In the genomic region with DNA sequence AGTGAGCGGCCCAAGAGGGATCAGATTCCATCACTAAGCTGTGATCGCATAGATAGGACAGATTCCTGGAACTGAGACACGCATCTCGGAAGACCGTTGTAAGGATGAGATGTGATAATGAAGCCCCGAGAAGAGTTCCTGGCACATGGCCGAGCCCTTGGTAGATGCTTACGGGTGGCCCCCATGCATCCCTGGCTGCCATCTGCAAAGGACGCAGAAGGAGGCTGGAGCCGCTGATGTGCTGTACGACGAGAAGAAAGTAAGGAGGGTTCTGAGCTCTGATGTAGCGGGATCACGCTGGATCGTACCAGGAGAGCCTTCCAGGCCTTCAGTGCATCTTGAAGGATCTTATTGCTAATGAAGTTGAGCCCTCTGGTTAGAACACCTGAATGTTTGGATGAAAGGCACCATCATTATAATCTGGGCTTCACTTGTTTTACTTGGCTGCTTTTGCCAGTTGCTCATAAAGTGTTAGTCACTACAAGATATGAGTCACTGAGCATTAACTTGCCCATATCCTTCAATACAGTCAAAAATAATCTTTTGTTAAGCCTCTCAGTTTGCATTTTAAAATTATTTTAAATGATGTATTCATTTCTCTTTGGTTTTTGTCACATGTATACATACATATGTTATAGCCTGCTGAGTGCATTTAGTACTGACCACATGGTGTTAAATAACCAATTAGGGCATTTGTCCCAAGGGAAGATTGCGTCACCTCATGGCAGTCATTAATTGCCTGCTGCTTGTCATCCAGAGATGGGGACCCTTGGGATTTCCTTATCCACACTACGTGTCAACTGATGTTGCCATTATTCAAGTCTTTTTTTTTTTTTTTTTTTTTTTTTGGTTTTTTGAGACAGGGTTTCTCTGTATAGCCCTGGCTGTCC, we compare ENCODE assay signal across 16 mouse cellular contexts.
DNase-seq lines count a peak whose midpoint lies in the region; ATAC-seq and TF ChIP-seq lines count a peak whose summit lies in the region.
"Had no signal": no experiment of that assay in that cellular context is flagged by ENCODE, and none has a peak within 500 bp of the region (broad histone marks: within the 10 kb centered on the region; RNA-seq: fewer than 3 reads in every experiment).

No protein-coding gene starts in this region.

- no peak overlapping the region for H3K4me2 ChIP-seq in heart, embryonic 13.5 days
- H3K4me2 ChIP-seq in kidney, embryonic 14.5 days (replicated peaks; ENCODE audit: low read depth, low read length): no peak overlapping the region
- H3K4me2 ChIP-seq: embryonic facial prominence, embryonic 15.5 days; hindbrain, embryonic 13.5 days; lung, embryonic 14.5 days; midbrain, embryonic 12.5 days had no signal

- H3K9ac ChIP-seq in heart, adult 2 months (ENCODE audit: low read depth, low read length): no peak overlapping the region
- no peak overlapping the region; the same call in 1 of the 2 replicates for H3K9ac ChIP-seq in ES-E14 (ENCODE audit: insufficient read depth, low read depth, low read length, poor library complexity, severe bottlenecking)
- no peak overlapping the region for H3K9ac ChIP-seq in heart, embryonic 13.5 days
- no peak overlapping the region for H3K9ac ChIP-seq in kidney, embryonic 14.5 days (ENCODE audit: low read depth, low read length)
- H3K9ac ChIP-seq: embryonic facial prominence, embryonic 15.5 days; hindbrain, embryonic 13.5 days; lung, embryonic 14.5 days; midbrain, embryonic 12.5 days had no signal

- H3K27ac ChIP-seq in heart, adult 2 months: peak overlapping the region; percentile 14; the same call in 1 of the 2 replicates
- H3K27ac ChIP-seq in ES-E14 (ENCODE audit: insufficient read depth, low read depth, low read length, poor library complexity, severe bottlenecking): no peak overlapping the region
- H3K27ac ChIP-seq in heart, embryonic 13.5 days (replicated peaks): 0 out of 2 replicates have a peak overlapping the region, but pooled peaks have one; percentile 8
- no peak overlapping the region for H3K27ac ChIP-seq in kidney, embryonic 14.5 days (ENCODE audit: low read depth, low read length)
- H3K27ac ChIP-seq: embryonic facial prominence, embryonic 15.5 days; hindbrain, embryonic 13.5 days; layer of hippocampus, adult 2 months; macrophage; midbrain, embryonic 12.5 days had no signal

- 90% methylated on average over 17 of the region's 17 CpGs for WGBS in heart, adult 2 months
- 86% methylated on average over 17 of the region's 17 CpGs for WGBS in heart, embryonic 13.5 days
- 94% methylated on average over 17 of the region's 17 CpGs for WGBS in kidney, embryonic 14.5 days

- no peaks in the 10 kb centered on the region for H3K36me3 ChIP-seq in heart, adult 2 months (ENCODE audit: control insufficient read depth, insufficient read depth, low read length)
- H3K36me3 ChIP-seq in ES-E14 (ENCODE audit: control insufficient read depth, insufficient read depth, low read length, poor library complexity, severe bottlenecking): no peaks in the 10 kb centered on the region
- no peaks in the 10 kb centered on the region for H3K36me3 ChIP-seq in heart, embryonic 13.5 days
- no peaks in the 10 kb centered on the region for H3K36me3 ChIP-seq in kidney, embryonic 14.5 days (ENCODE audit: control insufficient read depth, insufficient read depth, low read length)
- H3K36me3 ChIP-seq: embryonic facial prominence, embryonic 15.5 days; midbrain, embryonic 12.5 days had no signal

- H3K27me3 ChIP-seq in heart, adult 2 months (ENCODE audit: control insufficient read depth, insufficient read depth, low read length): no peaks in the 10 kb centered on the region
- H3K27me3 ChIP-seq in heart, embryonic 13.5 days (replicated peaks): no peaks in the 10 kb centered on the region
- no peaks in the 10 kb centered on the region for H3K27me3 ChIP-seq in kidney, embryonic 14.5 days (ENCODE audit: control insufficient read depth, insufficient read depth, low read length)
- H3K27me3 ChIP-seq: embryonic facial prominence, embryonic 15.5 days; hindbrain, embryonic 13.5 days; Patski had no signal

- no peak for TF ChIP-seq POLR2A in heart, adult 2 months (IDR thresholded peaks at IDR 0.05; ENCODE audit: insufficient read depth, low read depth, low read length)

- in situ Hi-C loops in ES-E14 (cut with MboI; ENCODE audit: low sequenced_read_pairs in 2 of 2, unreplicated experiment in 2 of 2): no loop called here

- H3K79me2 ChIP-seq in heart, adult 2 months (replicated peaks; ENCODE audit: control insufficient read depth, insufficient read depth, low read length): no peaks in the 10 kb centered on the region

- H3K4me1 ChIP-seq in heart, adult 2 months (ENCODE audit: control insufficient read depth, insufficient read depth, low read length): peaks cover 4% of the 10 kb centered on the region; the same call in 1 of the 2 replicates
- peaks cover 2 to 29% of the 10 kb centered on the region in 2 experiments; a peak in 2 of 4 replicates for H3K4me1 ChIP-seq in ES-E14 (ENCODE audit: control insufficient read depth in 2 of 2, insufficient read depth in 2 of 2, low read length in 2 of 2, poor library complexity in 1 of 2)
- H3K4me1 ChIP-seq in heart, embryonic 13.5 days: peaks cover 52% of the 10 kb centered on the region
- peaks cover 8% of the 10 kb centered on the region for H3K4me1 ChIP-seq in kidney, embryonic 14.5 days (ENCODE audit: control insufficient read depth, insufficient read depth, low read length)

- no peak for TF ChIP-seq EP300 in heart, adult 2 months (IDR thresholded peaks at IDR 0.05; ENCODE audit: insufficient read depth, low read depth, low read length)

- no peak for TF ChIP-seq CTCF in heart, adult 2 months (IDR thresholded peaks at IDR 0.05)

- intact Hi-C loops in heart, adult 2 months (cut with DNase I): loop anchor here (1.0 to 5.0 kb wide), 2 partner anchors 120 to 284 kb away; no protein-coding TSS in a partner anchor
- intact Hi-C loops in heart, postnatal 25 days (cut with DNase I): loop anchor here (5.0 kb wide), 2 partner anchors 120 to 230 kb away; partner anchors contain the start of gene Lamc1

- no peaks in the 10 kb centered on the region for H3K9me3 ChIP-seq in ES-E14 (ENCODE audit: control insufficient read depth, insufficient read depth, low read depth, low read length)
- no peaks in the 10 kb centered on the region for H3K9me3 ChIP-seq in heart, embryonic 13.5 days
- H3K9me3 ChIP-seq in kidney, embryonic 14.5 days (ENCODE audit: control insufficient read depth, low read length): no peaks in the 10 kb centered on the region
- H3K9me3 ChIP-seq: embryonic facial prominence, embryonic 15.5 days; hindbrain, embryonic 13.5 days; midbrain, embryonic 12.5 days had no signal

- DNase-seq in heart, adult 2 months: no peak
- DNase-seq in heart, postnatal 25 days (ENCODE audit: low spot score): no peak
- DNase-seq in 3T3-L1 (ENCODE audit: low read depth, low spot score) (peak; percentile 85), ES-E14 (ENCODE audit: low read depth, low spot score) (no peak)
- DNase-seq in kidney, adult 11 months: no peak

- H3K4me3 ChIP-seq in heart, adult 2 months: no peak overlapping the region
- no peak overlapping the region for H3K4me3 ChIP-seq in ES-E14 (ENCODE audit: insufficient read depth in 1 of 2, low read depth in 1 of 2, low read length in 2 of 2, poor library complexity in 1 of 2, severe bottlenecking in 1 of 2)
- no peak overlapping the region for H3K4me3 ChIP-seq in heart, embryonic 13.5 days
- H3K4me3 ChIP-seq in kidney, embryonic 14.5 days (ENCODE audit: low read length): no peak overlapping the region
- H3K4me3 ChIP-seq: embryonic facial prominence, embryonic 15.5 days; hindbrain, embryonic 13.5 days; layer of hippocampus, adult 2 months; midbrain, embryonic 12.5 days had no signal

- no peak for ATAC-seq in heart, embryonic 13.5 days (ENCODE audit: extremely low read depth, insufficient number of reproducible peaks, low FRiP score, low TSS enrichment)
- ATAC-seq in kidney, embryonic 14.5 days (ENCODE audit: low FRiP score, low TSS enrichment): no peak
- ATAC-seq: activated CD4-positive, CD25-positive, alpha-beta regulatory T cell, adult 4 months; forebrain, embryonic 14.5 days; Patski had no signal

TF ChIP-seq in ES-E14, 5 proteins besides CTCF, POLR2A, EP300 and RAD21:
- TF ChIP-seq HCFC1 (IDR thresholded peaks at IDR 0.05; ENCODE audit: borderline replicate concordance, insufficient read depth, low read length) (no peak), ZNF384 (IDR thresholded peaks at IDR 0.05; ENCODE audit: low read depth, low read length) (peak; percentile 31; the same call in 1 of the 2 replicates)
TF ChIP-seq in ES-E14: peak in this region for 1.

Comparison
In these comparisons a context has a peak if more than half of its experiments do, and no peak if none do; other contexts are left out.
1. H3K27ac ChIP-seq: peak in heart, adult 2 months (single experiment) and heart, embryonic 13.5 days (single experiment); none in ES-E14 (single experiment) and kidney, embryonic 14.5 days (single experiment).